Mouse (Mus musculus): Measurements from ENCODE around the gene Pklr. TPM values are rescaled to one million over a fixed set of nuclear protein-coding genes. Genes with fewer than 3 reads are reported as not detected.

The Pklr gene
- polyA plus RNA-seq, 1 experiment = 14.3 TPM

- Histone ChIP-seq H3K4me3 (replicated peaks; ENCODE audit: control insufficient read depth, low read depth, low read length) (no peak overlapping the region), H3K4me1 (ENCODE audit: control insufficient read depth, insufficient read depth, low read length) (no peaks in the 10 kb centered on the region), H3K27ac (ENCODE audit: control insufficient read depth, insufficient read depth, low read depth, low read length, poor library complexity) (no peak overlapping the region; the same call in 1 of the 2 replicates)
- WGBS = 16% methylated on average over 30 of the region's 30 CpGs
- TF ChIP-seq POLR2A (IDR thresholded peaks at IDR 0.05; ENCODE audit: borderline replicate concordance, control insufficient read depth, low read depth, low read length) = no peak
- TF ChIP-seq CTCF (IDR thresholded peaks at IDR 0.05; ENCODE audit: control insufficient read depth, insufficient read depth, low read length) = peak; percentile 28; the same call in 1 of the 2 replicates
These were observed 3.5 kb upstream of the Pklr start for GRCm38 (mm10) chr3:89132285-89133062.

GRCm38 (mm10) chr3:89133063-89133450 is 2.9 kb upstream of the Pklr start:
- H3K4me1 ChIP-seq (ENCODE audit: control insufficient read depth, insufficient read depth, low read length) = no peaks in the 10 kb centered on the region
- no peak overlapping the region for H3K4me3 ChIP-seq (replicated peaks; ENCODE audit: control insufficient read depth, low read depth, low read length)
- 75% methylated on average over 7 of the region's 7 CpGs for WGBS
- TF ChIP-seq CTCF (IDR thresholded peaks at IDR 0.05; ENCODE audit: control insufficient read depth, insufficient read depth, low read length) = no peak
- TF ChIP-seq POLR2A (IDR thresholded peaks at IDR 0.05; ENCODE audit: borderline replicate concordance, control insufficient read depth, low read depth, low read length) = no peak
- H3K27ac ChIP-seq (ENCODE audit: control insufficient read depth, insufficient read depth, low read depth, low read length, poor library complexity) = no peak overlapping the region

GRCm38 (mm10) chr3:89133752-89134151 is 2.2 kb upstream of the Pklr start:
- TF ChIP-seq CTCF (IDR thresholded peaks at IDR 0.05; ENCODE audit: control insufficient read depth, insufficient read depth, low read length) (no peak), POLR2A (IDR thresholded peaks at IDR 0.05; ENCODE audit: borderline replicate concordance, control insufficient read depth, low read depth, low read length) (no peak)
- 65% methylated on average over 1 of the region's 1 CpGs for WGBS
- Histone ChIP-seq H3K4me1 (ENCODE audit: control insufficient read depth, insufficient read depth, low read length) (no peaks in the 10 kb centered on the region), H3K4me3 (replicated peaks; ENCODE audit: control insufficient read depth, low read depth, low read length) (no peak overlapping the region), H3K27ac (ENCODE audit: control insufficient read depth, insufficient read depth, low read depth, low read length, poor library complexity) (no peak overlapping the region)

- TF ChIP-seq POLR2A (IDR thresholded peaks at IDR 0.05; ENCODE audit: borderline replicate concordance, control insufficient read depth, low read depth, low read length) (no peak), CTCF (IDR thresholded peaks at IDR 0.05; ENCODE audit: control insufficient read depth, insufficient read depth, low read length) (peak; percentile 18; the same call in 1 of the 2 replicates)
- Histone ChIP-seq H3K4me3 (replicated peaks; ENCODE audit: control insufficient read depth, low read depth, low read length) (peak overlapping the region; percentile 49), H3K4me1 (ENCODE audit: control insufficient read depth, insufficient read depth, low read length) (no peaks in the 10 kb centered on the region), H3K27ac (ENCODE audit: control insufficient read depth, insufficient read depth, low read depth, low read length, poor library complexity) (peak overlapping the region; percentile 32; the same call in 1 of the 2 replicates)
- 30% methylated on average over 9 of the region's 9 CpGs for WGBS
These were observed 423 bp downstream of the Pklr start for GRCm38 (mm10) chr3:89136365-89136764.

- no peak for TF ChIP-seq POLR2A (IDR thresholded peaks at IDR 0.05; ENCODE audit: borderline replicate concordance, control insufficient read depth, low read depth, low read length)
- no peak for TF ChIP-seq CTCF (IDR thresholded peaks at IDR 0.05; ENCODE audit: control insufficient read depth, insufficient read depth, low read length)
- 71% methylated on average over 10 of the region's 10 CpGs for WGBS
- no peak overlapping the region for H3K4me3 ChIP-seq (replicated peaks; ENCODE audit: control insufficient read depth, low read depth, low read length)
- no peaks in the 10 kb centered on the region for H3K4me1 ChIP-seq (ENCODE audit: control insufficient read depth, insufficient read depth, low read length)
- no peak overlapping the region for H3K27ac ChIP-seq (ENCODE audit: control insufficient read depth, insufficient read depth, low read depth, low read length, poor library complexity)
These were observed 8.9 kb downstream of the Pklr start for GRCm38 (mm10) chr3:89144821-89145220.

- no peak overlapping the region for H3K4me3 ChIP-seq (replicated peaks; ENCODE audit: control insufficient read depth, low read depth, low read length)
- TF ChIP-seq POLR2A (IDR thresholded peaks at IDR 0.05; ENCODE audit: borderline replicate concordance, control insufficient read depth, low read depth, low read length) (no peak), CTCF (IDR thresholded peaks at IDR 0.05; ENCODE audit: control insufficient read depth, insufficient read depth, low read length) (no peak)
- 70% methylated on average over 8 of the region's 8 CpGs for WGBS
- no peak overlapping the region for H3K27ac ChIP-seq (ENCODE audit: control insufficient read depth, insufficient read depth, low read depth, low read length, poor library complexity)
- H3K4me1 ChIP-seq (ENCODE audit: control insufficient read depth, insufficient read depth, low read length) = no peaks in the 10 kb centered on the region
These were observed 9.6 kb downstream of the Pklr start for GRCm38 (mm10) chr3:89145566-89145965.

DNA sequence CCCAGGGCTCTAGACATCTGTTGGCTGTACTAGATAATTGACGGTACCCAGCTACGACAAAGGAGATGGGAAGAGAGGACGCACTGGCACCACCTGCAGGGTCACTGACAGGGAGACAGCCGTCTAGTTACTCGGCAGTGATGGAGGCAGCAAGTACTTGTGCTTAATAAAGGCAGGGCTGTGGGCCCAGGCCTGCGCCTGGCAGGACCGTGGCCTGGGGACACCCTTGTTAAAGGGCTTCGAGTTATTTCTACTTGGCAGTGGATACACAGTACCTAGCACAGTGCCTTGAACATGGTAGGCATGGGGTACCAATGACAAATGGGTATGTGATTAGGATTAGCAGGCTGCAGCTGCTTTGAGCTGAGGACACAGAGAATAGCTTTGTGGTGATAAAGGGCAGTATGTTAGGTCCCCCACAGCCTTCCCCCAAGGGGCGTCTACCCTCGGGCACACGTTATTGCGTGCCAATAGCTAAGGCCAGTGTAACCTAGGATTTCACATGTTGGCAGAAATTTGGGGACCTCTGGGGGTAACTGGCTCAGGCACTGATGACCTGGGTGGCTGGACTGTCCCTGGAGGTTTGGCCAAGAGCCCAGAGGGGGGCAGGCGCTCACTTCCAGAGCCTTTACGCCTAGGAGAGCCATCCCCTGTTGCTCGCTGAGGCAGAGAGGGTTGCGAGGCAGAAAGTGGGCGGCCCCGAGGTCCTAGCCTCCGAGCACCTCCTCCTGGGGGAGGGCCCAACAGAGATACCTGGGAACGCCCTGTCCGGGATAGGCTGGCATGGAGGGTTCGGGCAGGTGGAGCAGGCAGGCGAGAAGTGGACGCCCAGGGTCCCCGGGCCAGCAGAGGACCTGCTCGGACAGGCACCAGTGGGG is 11.4 kb downstream of the Pklr start:
- no peak for TF ChIP-seq CTCF (IDR thresholded peaks at IDR 0.05; ENCODE audit: control insufficient read depth, insufficient read depth, low read length)
- TF ChIP-seq POLR2A (IDR thresholded peaks at IDR 0.05; ENCODE audit: borderline replicate concordance, control insufficient read depth, low read depth, low read length) = 0 out of 2 replicates have a peak, but pooled peaks have one; percentile 7
- 29% methylated on average over 26 of the region's 26 CpGs for WGBS
- H3K27ac ChIP-seq (ENCODE audit: control insufficient read depth, insufficient read depth, low read depth, low read length, poor library complexity) = no peak overlapping the region
- H3K4me3 ChIP-seq (replicated peaks; ENCODE audit: control insufficient read depth, low read depth, low read length) = no peak overlapping the region
- no peaks in the 10 kb centered on the region for H3K4me1 ChIP-seq (ENCODE audit: control insufficient read depth, insufficient read depth, low read length)

- no peak overlapping the region for H3K27ac ChIP-seq (ENCODE audit: control insufficient read depth, insufficient read depth, low read depth, low read length, poor library complexity)
- no peak overlapping the region for H3K4me3 ChIP-seq (replicated peaks; ENCODE audit: control insufficient read depth, low read depth, low read length)
- 13% methylated on average over 15 of the region's 15 CpGs for WGBS
- TF ChIP-seq POLR2A (IDR thresholded peaks at IDR 0.05; ENCODE audit: borderline replicate concordance, control insufficient read depth, low read depth, low read length) (no peak), CTCF (IDR thresholded peaks at IDR 0.05; ENCODE audit: control insufficient read depth, insufficient read depth, low read length) (no peak)
- no peaks in the 10 kb centered on the region; the same call in 1 of the 2 replicates for H3K4me1 ChIP-seq (ENCODE audit: control insufficient read depth, insufficient read depth, low read length)
These were observed 12.0 kb downstream of the Pklr start for GRCm38 (mm10) chr3:89147979-89148311.

Measured in bone marrow, adult 2 months (tissue).